Mouse (Mus musculus): ENCODE results near the gene Dgcr6.

Dgcr6 gene

DNA sequence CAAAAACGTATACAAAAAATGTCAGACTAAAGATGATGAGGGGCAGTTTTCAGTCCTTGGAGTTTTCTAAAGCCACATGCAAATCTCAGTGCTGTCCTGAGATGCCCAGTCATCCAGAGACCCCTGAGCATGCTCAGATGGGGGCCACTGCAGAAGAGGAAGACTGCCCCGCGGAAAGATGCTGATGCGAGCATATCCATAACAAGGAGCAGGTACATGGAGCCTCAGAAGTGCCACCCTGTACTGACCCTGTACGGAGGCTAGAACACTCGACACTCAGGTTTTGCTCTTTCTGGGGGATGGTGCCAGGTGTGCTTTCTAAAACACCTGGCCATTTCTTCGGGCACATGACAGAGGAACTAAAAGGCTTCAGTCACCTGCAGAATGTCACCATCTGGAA, 338 bp upstream of the Dgcr6 start:
- no peak for DNase-seq (ENCODE audit: low read depth, low spot score)
- Histone ChIP-seq H3K27me3 (ENCODE audit: control insufficient read depth, insufficient read depth, low read length, poor library complexity, severe bottlenecking) (no peaks in the 10 kb centered on the region), H3K36me3 (ENCODE audit: control insufficient read depth, insufficient read depth, low read length, poor library complexity, severe bottlenecking) (no peaks in the 10 kb centered on the region)

DNA sequence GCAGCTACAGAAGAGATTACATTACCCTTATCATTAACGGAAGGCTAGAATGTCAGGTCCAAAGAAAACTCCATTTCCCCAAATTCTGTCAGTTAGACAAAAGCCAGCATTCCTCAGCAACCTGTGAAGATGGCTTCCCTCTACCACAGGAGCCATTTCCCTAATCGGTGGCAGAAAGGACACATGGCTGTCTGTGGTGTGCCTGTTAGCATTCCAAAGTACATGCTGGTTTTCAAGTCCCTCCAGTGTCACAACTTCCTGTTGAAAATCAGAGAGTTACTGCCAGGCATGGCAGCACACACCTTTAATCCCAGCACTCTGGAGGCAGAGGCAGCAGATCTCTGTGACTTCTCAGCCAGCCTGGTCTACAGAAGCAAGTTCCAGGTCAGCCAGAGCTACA, 3.6 kb downstream of the Dgcr6 start:
- DNase-seq (ENCODE audit: low read depth, low spot score) = no peak
- H3K36me3 ChIP-seq (ENCODE audit: control insufficient read depth, insufficient read depth, low read length, poor library complexity, severe bottlenecking) = no peaks in the 10 kb centered on the region
- no peaks in the 10 kb centered on the region for H3K27me3 ChIP-seq (ENCODE audit: control insufficient read depth, insufficient read depth, low read length, poor library complexity, severe bottlenecking)

DNA sequence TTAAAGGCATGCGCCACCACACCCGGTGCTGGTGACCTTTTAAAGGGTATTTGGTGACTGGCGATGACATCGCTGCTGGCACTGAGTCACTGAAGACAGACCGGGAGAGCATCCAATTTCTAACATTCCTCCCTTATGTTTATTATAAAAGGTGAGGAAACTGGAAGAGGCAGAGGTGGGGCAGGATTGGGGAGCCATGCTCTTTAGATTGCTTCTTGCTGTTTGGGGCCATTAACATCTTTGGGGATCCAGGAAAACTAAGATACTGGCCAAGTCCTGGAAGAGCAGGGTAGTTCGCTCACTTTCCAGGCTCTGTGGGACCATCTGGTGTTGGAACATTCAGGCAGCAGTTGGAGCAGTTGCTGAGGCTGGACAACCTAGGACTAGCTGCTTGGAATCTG, 5.7 kb downstream of the Dgcr6 start:
- Histone ChIP-seq H3K27me3 (ENCODE audit: control insufficient read depth, insufficient read depth, low read length, poor library complexity, severe bottlenecking) (no peaks in the 10 kb centered on the region), H3K36me3 (ENCODE audit: control insufficient read depth, insufficient read depth, low read length, poor library complexity, severe bottlenecking) (no peaks in the 10 kb centered on the region)
- DNase-seq (ENCODE audit: low read depth, low spot score) = no peak

DNA sequence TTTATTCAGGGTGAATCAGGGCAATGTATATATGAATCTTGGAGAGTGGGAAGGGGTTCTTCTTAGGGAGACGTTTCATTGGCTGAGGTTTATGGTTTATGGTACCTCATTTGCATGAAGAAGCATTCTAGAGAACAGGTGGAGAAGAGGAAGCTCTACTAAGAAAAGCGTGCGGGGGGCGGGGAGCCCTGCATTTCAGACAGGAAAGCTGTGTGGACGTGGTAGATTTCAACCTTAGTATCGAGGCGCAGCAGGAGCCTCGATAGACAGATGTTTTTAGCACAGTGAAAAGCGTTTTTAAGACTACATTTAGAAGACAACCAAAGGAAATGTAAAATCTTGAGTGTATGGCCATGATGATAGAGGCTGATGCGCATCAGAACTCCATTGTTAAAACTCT, 6.6 kb downstream of the Dgcr6 start:
- Histone ChIP-seq H3K27me3 (ENCODE audit: control insufficient read depth, insufficient read depth, low read length, poor library complexity, severe bottlenecking) (no peaks in the 10 kb centered on the region), H3K36me3 (ENCODE audit: control insufficient read depth, insufficient read depth, low read length, poor library complexity, severe bottlenecking) (no peaks in the 10 kb centered on the region)
- DNase-seq (ENCODE audit: low read depth, low spot score) = peak; percentile 23

DNA sequence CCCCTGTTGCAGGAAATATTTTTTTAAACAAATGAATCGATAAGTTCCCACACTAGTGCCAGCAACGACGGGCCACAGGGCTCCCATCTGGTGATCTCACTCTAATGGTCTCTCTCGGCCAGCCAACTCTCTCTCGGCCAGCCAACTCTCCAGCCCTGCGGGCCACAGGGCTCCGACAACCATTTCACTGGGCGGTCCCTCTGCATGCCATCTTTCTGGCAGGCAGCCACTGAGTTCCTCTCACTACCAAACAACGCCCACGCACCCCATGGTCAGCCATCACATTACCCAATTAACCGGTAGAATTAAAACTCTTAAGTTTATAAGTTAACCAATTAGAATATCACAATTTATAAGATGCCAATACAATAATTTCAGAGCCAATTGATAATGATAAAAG, 8.5 kb downstream of the Dgcr6 start:
- DNase-seq (ENCODE audit: low read depth, low spot score) = no peak
- no peaks in the 10 kb centered on the region for H3K27me3 ChIP-seq (ENCODE audit: control insufficient read depth, insufficient read depth, low read length, poor library complexity, severe bottlenecking)
- H3K36me3 ChIP-seq (ENCODE audit: control insufficient read depth, insufficient read depth, low read length, poor library complexity, severe bottlenecking) = no peaks in the 10 kb centered on the region

DNA sequence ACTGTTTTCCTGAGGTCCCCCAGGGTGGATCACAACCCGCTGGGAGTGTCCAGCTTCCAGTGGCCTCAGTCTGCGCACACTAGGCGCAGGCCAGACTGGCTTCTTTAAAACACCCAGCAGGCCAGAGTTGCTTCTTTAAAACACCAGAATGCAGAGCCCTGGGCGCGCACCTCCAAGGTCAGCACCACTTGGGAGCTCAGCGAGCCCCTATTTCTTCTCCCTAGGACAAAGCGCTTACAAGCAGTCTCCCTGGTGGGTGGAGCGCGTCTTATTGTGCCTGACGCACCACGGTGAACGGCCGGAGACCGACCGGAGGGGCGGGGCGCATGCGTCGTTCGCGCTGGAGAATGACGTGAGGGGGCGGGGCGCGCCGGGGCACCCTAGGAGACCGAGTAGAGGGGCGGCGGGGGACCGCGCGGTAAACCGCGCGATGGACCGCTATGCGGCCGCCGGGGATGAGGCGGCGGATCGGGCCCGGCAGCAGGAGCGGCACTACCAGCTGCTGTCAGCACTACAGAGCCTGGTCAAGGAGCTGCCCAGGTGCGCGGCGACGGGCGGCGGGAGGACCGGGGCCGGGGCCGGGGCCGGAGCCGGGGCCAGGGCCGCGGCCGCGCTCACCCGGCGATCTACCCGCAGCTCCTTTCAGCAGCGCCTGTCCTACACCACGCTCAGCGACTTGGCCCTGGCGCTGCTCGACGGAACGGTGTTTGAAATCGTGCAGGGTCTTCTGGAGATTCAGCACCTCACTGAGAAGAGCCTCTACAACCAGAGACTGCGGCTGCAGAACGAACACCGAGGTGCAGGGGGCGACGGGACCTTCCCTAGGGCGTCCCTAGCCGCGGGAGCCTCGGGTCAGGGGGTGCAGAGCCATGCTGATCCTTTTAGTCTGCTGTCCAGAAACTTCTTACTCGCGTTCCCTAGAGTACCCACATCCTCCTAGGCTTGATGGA, 13.7 kb downstream of the Dgcr6 start:
- Histone ChIP-seq H3K27me3 (ENCODE audit: control insufficient read depth, insufficient read depth, low read length, poor library complexity, severe bottlenecking) (no peaks in the 10 kb centered on the region), H3K36me3 (ENCODE audit: control insufficient read depth, insufficient read depth, low read length, poor library complexity, severe bottlenecking) (no peaks in the 10 kb centered on the region)
- peak; percentile 89 for DNase-seq (ENCODE audit: low read depth, low spot score)

DNA sequence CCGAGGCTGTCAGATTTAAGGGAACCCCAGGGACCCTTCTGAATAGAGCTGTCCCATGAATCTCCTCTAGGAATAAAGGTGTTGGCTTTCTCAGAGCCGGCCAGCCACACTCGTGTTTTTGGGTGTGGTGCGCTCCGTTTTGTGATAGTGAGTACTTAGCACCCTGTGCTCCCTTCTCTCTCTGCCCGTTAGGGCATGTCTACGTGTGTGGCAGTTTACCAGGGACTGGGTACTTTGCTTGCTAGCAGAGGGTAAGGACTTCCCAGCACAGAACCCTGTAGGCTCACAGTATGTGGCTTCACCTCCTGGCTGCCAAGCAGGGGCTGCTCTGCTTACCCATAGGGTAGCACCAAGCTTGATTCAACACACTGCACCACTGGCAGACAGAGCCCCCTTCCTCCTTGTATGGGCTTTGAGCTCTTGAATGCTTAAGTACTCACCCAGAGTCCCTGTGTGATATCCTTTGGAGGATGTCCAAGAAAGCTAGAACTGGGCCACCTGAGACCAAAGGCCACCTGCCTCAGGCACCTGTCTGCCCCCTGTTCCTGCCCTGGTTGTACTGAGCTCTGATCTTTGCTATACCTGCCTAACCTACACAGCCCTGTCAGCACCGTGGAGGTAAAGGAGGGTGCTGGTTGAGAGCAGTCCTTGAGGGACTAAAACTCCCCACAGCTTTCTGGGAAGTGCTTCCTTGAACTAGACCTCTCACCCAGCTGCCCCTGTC, 16.2 kb downstream of the Dgcr6 start:
- DNase-seq (ENCODE audit: low read depth, low spot score) = no peak
- no peaks in the 10 kb centered on the region for H3K36me3 ChIP-seq (ENCODE audit: control insufficient read depth, insufficient read depth, low read length, poor library complexity, severe bottlenecking)

DNA sequence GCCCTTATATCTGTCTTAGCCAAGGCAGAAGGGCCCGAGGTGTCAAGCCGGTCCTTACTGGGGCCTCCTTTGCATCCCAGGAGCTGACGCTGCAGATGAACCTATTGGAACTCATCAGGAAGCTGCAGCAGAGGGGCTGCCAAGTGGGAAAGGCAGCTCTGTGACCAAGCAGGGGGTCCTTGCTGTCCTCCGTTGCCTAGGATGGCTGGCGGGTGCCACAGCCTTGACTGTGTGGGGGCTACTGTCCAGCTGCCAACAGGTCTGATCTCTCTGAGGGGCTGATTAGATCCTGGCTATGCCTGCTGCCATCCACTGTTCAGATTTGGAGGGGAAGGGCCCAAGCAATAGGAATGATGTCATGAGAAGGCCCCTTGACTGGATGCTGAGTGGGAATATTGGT, 18.1 kb downstream of the Dgcr6 start:
- no peak for DNase-seq (ENCODE audit: low read depth, low spot score)
- no peaks in the 10 kb centered on the region for H3K27me3 ChIP-seq (ENCODE audit: control insufficient read depth, insufficient read depth, low read length, poor library complexity, severe bottlenecking)
- H3K36me3 ChIP-seq (ENCODE audit: control insufficient read depth, insufficient read depth, low read length, poor library complexity, severe bottlenecking) = no peaks in the 10 kb centered on the region

More for the DNA sequence above, 16.2 kb downstream of the Dgcr6 start:
- no peaks in the 10 kb centered on the region for H3K27me3 ChIP-seq (ENCODE audit: control insufficient read depth, insufficient read depth, low read length, poor library complexity, severe bottlenecking)

DNA sequence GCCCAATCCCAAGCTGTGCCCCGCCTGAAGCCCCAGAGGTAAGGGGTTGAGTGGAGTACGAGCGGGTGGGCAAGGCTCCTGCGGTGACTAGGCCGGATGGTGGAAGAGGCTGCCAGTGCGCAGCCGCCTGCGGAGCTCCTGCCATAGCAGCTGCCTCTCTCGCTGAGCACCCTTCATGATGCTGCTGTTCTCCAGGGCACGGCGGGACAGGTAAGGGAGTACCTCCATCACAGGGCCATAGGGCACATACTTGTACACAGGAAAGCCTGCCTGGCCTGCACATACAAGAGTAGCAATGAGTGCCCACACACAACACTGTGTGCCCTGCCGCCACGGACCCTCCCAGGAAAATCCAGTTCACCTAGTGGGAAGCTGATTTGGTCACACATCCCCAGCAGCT, 19.4 kb downstream of the Dgcr6 start:
- Histone ChIP-seq H3K36me3 (ENCODE audit: control insufficient read depth, insufficient read depth, low read length, poor library complexity, severe bottlenecking) (no peaks in the 10 kb centered on the region), H3K27me3 (ENCODE audit: control insufficient read depth, insufficient read depth, low read length, poor library complexity, severe bottlenecking) (no peaks in the 10 kb centered on the region)
- no peak for DNase-seq (ENCODE audit: low read depth, low spot score)

DNA sequence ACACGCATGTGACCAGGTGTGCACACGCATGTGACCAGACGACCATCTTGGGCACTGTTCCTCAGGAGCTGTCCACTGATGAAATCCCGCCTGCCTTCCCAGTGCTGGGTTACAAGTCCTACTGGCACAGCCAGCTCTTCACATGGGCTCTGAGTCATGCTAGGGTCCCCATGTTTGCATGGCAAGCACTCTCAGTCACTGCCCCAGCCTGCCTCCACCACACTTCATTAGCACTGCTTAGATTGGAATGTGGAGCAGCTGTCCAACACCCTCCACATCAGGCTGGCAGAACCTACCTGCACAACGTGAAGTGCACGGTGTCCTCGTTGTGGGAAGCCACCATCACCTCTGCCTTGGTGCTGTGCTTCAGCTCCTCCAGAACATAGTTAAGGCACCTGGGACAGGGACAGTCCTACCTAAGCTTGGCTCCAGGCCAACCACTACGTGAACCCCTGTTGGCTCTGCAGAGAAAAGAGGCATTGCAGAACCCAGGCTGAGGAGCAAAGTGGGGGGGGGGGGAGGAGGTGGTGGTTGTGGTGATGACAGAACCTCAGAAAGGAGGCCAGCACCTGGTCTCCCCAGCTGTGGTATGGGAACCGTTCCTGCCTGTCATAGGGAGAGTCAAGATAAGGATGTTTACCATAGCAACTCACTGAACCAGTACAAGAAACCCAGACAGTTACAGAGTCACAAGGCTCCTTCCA, 20.8 kb downstream of the Dgcr6 start:
- DNase-seq (ENCODE audit: low read depth, low spot score) = peak; percentile 24
- Histone ChIP-seq H3K27me3 (ENCODE audit: control insufficient read depth, insufficient read depth, low read length, poor library complexity, severe bottlenecking) (no peaks in the 10 kb centered on the region), H3K36me3 (ENCODE audit: control insufficient read depth, insufficient read depth, low read length, poor library complexity, severe bottlenecking) (no peaks in the 10 kb centered on the region)

DNA sequence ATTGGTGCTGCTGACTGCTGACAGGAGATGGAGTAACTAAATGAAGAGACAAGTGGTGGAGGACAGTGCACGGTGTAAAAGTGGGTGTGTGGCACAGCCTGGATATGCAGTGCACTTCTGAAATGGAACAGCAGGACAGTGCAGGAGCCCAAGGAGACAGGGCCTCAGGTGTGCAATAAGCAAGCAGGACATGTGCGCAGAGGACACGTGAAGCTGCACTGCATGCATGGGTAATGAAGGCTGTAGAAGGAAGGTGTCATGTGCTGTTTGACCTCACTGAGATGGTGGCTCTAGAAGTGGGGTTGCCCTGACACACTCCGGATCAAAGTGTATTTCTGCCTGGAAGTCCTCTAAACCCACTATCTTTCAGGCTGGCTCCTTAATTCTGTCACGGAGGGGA, 22.0 kb downstream of the Dgcr6 start:
- DNase-seq (ENCODE audit: low read depth, low spot score) = peak; percentile 68
- no peaks in the 10 kb centered on the region for H3K36me3 ChIP-seq (ENCODE audit: control insufficient read depth, insufficient read depth, low read length, poor library complexity, severe bottlenecking)
- H3K27me3 ChIP-seq (ENCODE audit: control insufficient read depth, insufficient read depth, low read length, poor library complexity, severe bottlenecking) = no peaks in the 10 kb centered on the region

DNA sequence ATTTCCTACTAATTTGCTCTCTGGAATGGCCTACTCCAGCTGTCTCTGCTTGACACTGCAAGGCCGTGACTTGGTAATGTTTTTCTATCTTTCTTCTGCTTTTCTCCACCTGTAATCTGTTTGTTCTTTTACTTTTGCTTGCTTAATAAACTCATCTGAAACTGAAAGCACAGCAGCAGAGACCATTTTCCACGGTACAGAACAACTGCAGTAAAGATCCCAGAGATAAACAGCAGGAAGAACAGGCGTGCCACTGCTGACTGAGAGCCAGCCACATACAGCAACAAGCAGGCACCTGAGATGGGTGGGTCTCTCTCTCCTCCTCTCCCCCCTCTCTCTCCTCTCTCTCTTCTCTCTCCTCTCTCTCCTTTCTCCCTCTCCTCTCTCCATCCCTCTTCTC, 22.5 kb downstream of the Dgcr6 start:
- Histone ChIP-seq H3K36me3 (ENCODE audit: control insufficient read depth, insufficient read depth, low read length, poor library complexity, severe bottlenecking) (no peaks in the 10 kb centered on the region), H3K27me3 (ENCODE audit: control insufficient read depth, insufficient read depth, low read length, poor library complexity, severe bottlenecking) (no peaks in the 10 kb centered on the region)
- DNase-seq (ENCODE audit: low read depth, low spot score) = peak; percentile 34

DNA sequence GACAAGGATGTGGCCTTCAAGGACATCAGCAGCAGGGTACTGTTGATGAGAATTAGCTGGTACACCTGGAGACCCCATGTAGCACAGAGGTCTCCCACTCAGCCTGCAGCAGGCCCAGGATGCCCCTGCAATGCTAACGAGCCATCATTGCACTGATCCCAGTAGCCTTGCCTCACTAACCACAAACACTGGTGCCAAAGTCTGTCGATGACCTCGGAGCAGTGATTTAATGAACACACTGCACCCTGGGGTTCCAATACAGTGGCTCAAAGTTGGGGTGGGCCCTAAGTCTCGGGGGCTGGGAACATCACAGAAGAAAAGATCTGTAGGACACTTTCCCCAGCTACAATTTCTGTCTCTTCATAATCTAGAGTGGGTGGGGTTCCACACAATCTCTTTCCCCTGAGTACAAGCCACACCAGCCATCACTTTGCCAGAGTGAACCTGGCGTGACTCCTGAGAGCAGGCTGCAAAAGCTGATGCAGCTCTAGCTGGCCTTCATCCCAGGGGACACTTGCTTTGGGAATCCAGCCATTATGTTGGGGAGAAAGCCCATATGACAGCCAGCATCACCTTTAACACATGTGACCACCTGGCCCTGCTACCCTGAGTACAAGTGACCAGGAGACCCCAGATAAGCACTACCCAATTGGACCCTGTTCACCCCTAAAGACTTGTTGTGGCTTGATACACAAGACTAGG, 25.8 kb downstream of the Dgcr6 start:
- no peaks in the 10 kb centered on the region for H3K36me3 ChIP-seq (ENCODE audit: control insufficient read depth, insufficient read depth, low read length, poor library complexity, severe bottlenecking)
- H3K27me3 ChIP-seq (ENCODE audit: control insufficient read depth, insufficient read depth, low read length, poor library complexity, severe bottlenecking) = no peaks in the 10 kb centered on the region
- DNase-seq (ENCODE audit: low read depth, low spot score) = no peak

DNA sequence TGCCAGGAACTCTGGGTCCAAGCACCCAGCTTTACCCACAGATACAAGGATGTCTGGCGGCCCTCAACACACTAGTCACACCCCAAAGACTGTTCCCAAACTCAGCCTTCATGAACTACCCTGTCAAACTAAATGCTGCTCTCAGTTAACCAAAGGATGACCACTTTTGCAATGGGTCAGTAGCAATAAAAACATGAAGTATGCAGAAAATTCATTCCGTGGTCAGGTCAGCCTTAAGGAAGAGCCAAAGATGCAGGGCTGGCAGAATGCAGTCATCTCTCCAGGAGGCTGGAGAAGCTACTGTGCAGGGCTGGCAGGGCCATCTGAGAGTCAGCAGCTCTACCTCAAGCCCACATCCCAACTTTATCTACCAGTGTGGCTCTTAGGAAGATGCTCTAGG, 26.6 kb downstream of the Dgcr6 start:
- Histone ChIP-seq H3K36me3 (ENCODE audit: control insufficient read depth, insufficient read depth, low read length, poor library complexity, severe bottlenecking) (no peaks in the 10 kb centered on the region), H3K27me3 (ENCODE audit: control insufficient read depth, insufficient read depth, low read length, poor library complexity, severe bottlenecking) (no peaks in the 10 kb centered on the region)
- no peak for DNase-seq (ENCODE audit: low read depth, low spot score)
